In the genomic region with DNA sequence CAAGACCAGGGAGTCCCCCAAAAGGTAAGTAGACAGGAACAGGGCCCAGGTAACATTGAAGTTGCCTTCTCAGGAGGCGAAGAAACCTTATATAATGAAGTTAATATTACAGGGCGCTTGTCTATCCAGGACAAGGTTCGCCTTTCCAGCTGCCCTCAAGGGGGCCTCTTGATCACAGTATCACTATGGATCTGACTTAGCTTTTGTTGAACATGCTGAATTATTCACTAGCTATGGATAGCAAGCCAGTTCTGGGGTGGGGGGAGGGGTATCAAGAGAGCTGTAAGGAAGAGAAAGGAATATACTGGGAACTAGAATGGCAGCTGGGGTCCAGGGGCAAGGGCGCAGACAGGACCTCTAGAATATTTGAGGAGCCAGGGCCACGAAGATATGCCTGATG, we compare ENCODE assay signal across 9 mouse cellular contexts. TPM values are rescaled to one million over a fixed set of nuclear protein-coding genes. Genes with fewer than 3 reads are reported as not detected.
DNase-seq lines count a peak whose midpoint lies in the region; ATAC-seq lines count a peak whose summit lies in the region.
"Had no signal": no experiment of that assay in that cellular context is flagged by ENCODE, and none has a peak within 500 bp of the region (broad histone marks: within the 10 kb centered on the region; RNA-seq: fewer than 3 reads in every experiment).

No protein-coding gene starts in this region.

- no peak overlapping the region for H3K4me3 ChIP-seq in heart, embryonic 13.5 days
- H3K4me3 ChIP-seq in neural tube, embryonic 13.5 days = no peak overlapping the region
- no peak overlapping the region for H3K4me3 ChIP-seq in liver, embryonic 15.5 days (replicated peaks)
- no peak overlapping the region for H3K4me3 ChIP-seq in intestine, embryonic 15.5 days (replicated peaks)

- DNase-seq in heart, adult 8-10 months (ENCODE audit: low spot score) = no peak
- DNase-seq in neural tube, embryonic 10.5 days (ENCODE audit: extremely low spot score, low spot score) = no peak
- DNase-seq in layer of hippocampus, adult 9-10 months (ENCODE audit: low spot score) = no peak
- DNase-seq: left cerebral cortex, postnatal 4 days had no signal

- peak overlapping the region; percentile 47 for H3K4me2 ChIP-seq in heart, embryonic 13.5 days
- H3K4me2 ChIP-seq in neural tube, embryonic 13.5 days = no peak overlapping the region
- peak overlapping the region; percentile 66; the same call in 1 of the 2 replicates for H3K4me2 ChIP-seq in liver, embryonic 15.5 days
- H3K4me2 ChIP-seq in intestine, embryonic 15.5 days (replicated peaks) = no peak overlapping the region

- H3K9me3 ChIP-seq in heart, embryonic 13.5 days = no peaks in the 10 kb centered on the region
- H3K9me3 ChIP-seq in neural tube, embryonic 13.5 days = no peaks in the 10 kb centered on the region
- H3K9me3 ChIP-seq in liver, embryonic 15.5 days (replicated peaks) = no peaks in the 10 kb centered on the region
- H3K9me3 ChIP-seq in intestine, embryonic 15.5 days = no peaks in the 10 kb centered on the region

- no peak for ATAC-seq in heart, embryonic 13.5 days (ENCODE audit: extremely low read depth, insufficient number of reproducible peaks, low FRiP score, low TSS enrichment)
- ATAC-seq in neural tube, embryonic 13.5 days (ENCODE audit: low read depth) = no peak
- ATAC-seq in liver, embryonic 15.5 days (ENCODE audit: insufficient read depth) = no peak
- no peak for ATAC-seq in intestine, embryonic 15.5 days
- ATAC-seq in CD4-positive, CD25-positive, alpha-beta regulatory T cell, adult 4 months = no peak

- peaks cover 83% of the 10 kb centered on the region for H3K4me1 ChIP-seq in heart, embryonic 13.5 days
- peaks cover 80% of the 10 kb centered on the region for H3K4me1 ChIP-seq in neural tube, embryonic 13.5 days (replicated peaks)
- peaks cover 94% of the 10 kb centered on the region for H3K4me1 ChIP-seq in liver, embryonic 15.5 days (replicated peaks)
- H3K4me1 ChIP-seq in intestine, embryonic 15.5 days (replicated peaks) = peaks cover 26% of the 10 kb centered on the region

- H3K36me3 ChIP-seq in heart, embryonic 13.5 days = peaks cover 12% of the 10 kb centered on the region; the same call in 1 of the 2 replicates
- H3K36me3 ChIP-seq in neural tube, embryonic 13.5 days = peaks cover 3% of the 10 kb centered on the region; the same call in 1 of the 2 replicates
- H3K36me3 ChIP-seq in liver, embryonic 15.5 days (replicated peaks) = peaks cover 70% of the 10 kb centered on the region
- no peaks in the 10 kb centered on the region for H3K36me3 ChIP-seq in intestine, embryonic 15.5 days

- no peaks in the 10 kb centered on the region for H3K27me3 ChIP-seq in heart, embryonic 13.5 days (replicated peaks)
- no peaks in the 10 kb centered on the region for H3K27me3 ChIP-seq in neural tube, embryonic 13.5 days
- H3K27me3 ChIP-seq in liver, embryonic 15.5 days = no peaks in the 10 kb centered on the region
- no peaks in the 10 kb centered on the region for H3K27me3 ChIP-seq in intestine, embryonic 15.5 days (replicated peaks)

- WGBS in heart, embryonic 13.5 days = 85% methylated on average over 5 of the region's 5 CpGs
- 67% methylated on average over 5 of the region's 5 CpGs for WGBS in neural tube, embryonic 13.5 days
- WGBS in liver, embryonic 15.5 days (ENCODE audit: insufficient replicate concordance) = 74% methylated on average over 5 of the region's 5 CpGs
- WGBS in intestine, embryonic 15.5 days = 89% methylated on average over 5 of the region's 5 CpGs

- H3K9ac ChIP-seq in heart, embryonic 13.5 days = 0 out of 2 replicates have a peak overlapping the region, but pooled peaks have one; percentile 24
- H3K9ac ChIP-seq in neural tube, embryonic 13.5 days = peak overlapping the region; percentile 46
- H3K9ac ChIP-seq in liver, embryonic 15.5 days = no peak overlapping the region; the same call in 1 of the 2 replicates
- no peak overlapping the region for H3K9ac ChIP-seq in intestine, embryonic 15.5 days

- peak overlapping the region; percentile 76 for H3K27ac ChIP-seq in heart, embryonic 13.5 days (replicated peaks)
- H3K27ac ChIP-seq in neural tube, embryonic 13.5 days (replicated peaks) = peak overlapping the region; percentile 79
- peak overlapping the region; percentile 95 for H3K27ac ChIP-seq in liver, embryonic 15.5 days (replicated peaks)
- no peak overlapping the region for H3K27ac ChIP-seq in intestine, embryonic 15.5 days

RNA-seq across cellular contexts. Expression of gene Tmcc2, which starts 18.7 kb away (rescaled TPM):
- 31.5 and 35.8 TPM in 2 replicates for polyA plus RNA-seq in heart, embryonic 13.5 days (2015; fragmentation: Nextera tagmentation; extraction: Ambion mirVana)
- total RNA-seq in heart, adult 8-10 months (2022) = 10 to 100 TPM; 27.5 to 31.3 (median 28.9) TPM
- 32.2 and 33.9 TPM in 2 replicates for polyA plus RNA-seq in neural tube, embryonic 13.5 days (2015; fragmentation: Nextera tagmentation; extraction: Ambion mirVana)
- polyA plus RNA-seq in liver, embryonic 15.5 days (2015; fragmentation: Nextera tagmentation; extraction: Ambion mirVana) = 598 and 710 TPM in 2 replicates
- polyA plus RNA-seq in intestine, embryonic 15.5 days (2015; fragmentation: Nextera tagmentation; extraction: Ambion mirVana) = 11.4 and 15.5 TPM in 2 replicates
- polyA plus RNA-seq in CD4-positive, CD25-positive, alpha-beta regulatory T cell, adult 4 months (2017; shearing (Covaris generic)) = 1 to 10 TPM; 1.0 to 1.2 TPM

RNA-seq across cellular contexts. Expression of gene Dstyk, which starts 45.0 kb away (rescaled TPM):
- 8.5 and 9.1 TPM in 2 replicates for polyA plus RNA-seq in heart, embryonic 13.5 days (2015; fragmentation: Nextera tagmentation; extraction: Ambion mirVana)
- 10 to 100 TPM; 15.3 to 16.7 (median 16.0) TPM for total RNA-seq in heart, adult 8-10 months (2022)
- 9.2 and 9.8 TPM in 2 replicates for polyA plus RNA-seq in neural tube, embryonic 13.5 days (2015; fragmentation: Nextera tagmentation; extraction: Ambion mirVana)
- 4.5 and 5.3 TPM in 2 replicates for polyA plus RNA-seq in liver, embryonic 15.5 days (2015; fragmentation: Nextera tagmentation; extraction: Ambion mirVana)
- polyA plus RNA-seq in intestine, embryonic 15.5 days (2015; fragmentation: Nextera tagmentation; extraction: Ambion mirVana) = 8.9 and 9.0 TPM in 2 replicates
- polyA plus RNA-seq in CD4-positive, CD25-positive, alpha-beta regulatory T cell, adult 4 months (2017; shearing (Covaris generic)) = 1 to 10 TPM; 4.9 to 7.1 TPM

RNA-seq across cellular contexts. Expression of gene Nuak2, which starts 56.4 kb away (rescaled TPM):
- polyA plus RNA-seq in heart, embryonic 13.5 days (2015; fragmentation: Nextera tagmentation; extraction: Ambion mirVana) = 2.0 and 2.2 TPM in 2 replicates
- 1 to 10 TPM; 3.8 to 5.2 (median 4.0) TPM for total RNA-seq in heart, adult 8-10 months (2022)
- polyA plus RNA-seq in neural tube, embryonic 13.5 days (2015; fragmentation: Nextera tagmentation; extraction: Ambion mirVana) = 9.0 and 10.5 TPM in 2 replicates
- polyA plus RNA-seq in liver, embryonic 15.5 days (2015; fragmentation: Nextera tagmentation; extraction: Ambion mirVana) = 3.1 and 3.6 TPM in 2 replicates
- polyA plus RNA-seq in intestine, embryonic 15.5 days (2015; fragmentation: Nextera tagmentation; extraction: Ambion mirVana) = 4.7 and 5.5 TPM in 2 replicates
- 1 to 10 TPM; 2.0 to 4.3 TPM for polyA plus RNA-seq in CD4-positive, CD25-positive, alpha-beta regulatory T cell, adult 4 months (2017; shearing (Covaris generic))

Comparison
In these comparisons a context has a peak if more than half of its experiments do, and no peak if none do; other contexts are left out.
1. H3K4me2 ChIP-seq: peak in heart, embryonic 13.5 days (single experiment) and liver, embryonic 15.5 days (single experiment); none in neural tube, embryonic 13.5 days (single experiment) and intestine, embryonic 15.5 days (single experiment).
2. H3K9ac ChIP-seq: peak in heart, embryonic 13.5 days (single experiment) and neural tube, embryonic 13.5 days (single experiment); none in liver, embryonic 15.5 days (single experiment) and intestine, embryonic 15.5 days (single experiment).
3. RNA of gene Tmcc2, which starts 18.7 kb away (polyA plus RNA-seq): 598 to 710 TPM in liver, embryonic 15.5 days; 31.5 to 35.8 TPM in heart, embryonic 13.5 days, 32.2 to 33.9 TPM in neural tube, embryonic 13.5 days, 11.4 to 15.5 TPM in intestine, embryonic 15.5 days and 1.0 to 1.2 TPM in CD4-positive, CD25-positive, alpha-beta regulatory T cell, adult 4 months; every median in the first group is over 10 times any median in the second.